Mouse (Mus musculus): ENCODE results near the gene Lsm5. TPM values are rescaled to one million over a fixed set of nuclear protein-coding genes. Genes with fewer than 3 reads are reported as not detected.

Gene Lsm5
- polyA plus RNA-seq (2017; shearing (Covaris generic)) = 117 TPM

GRCm38 (mm10) chr6:56703931-56704900 is at the start of gene Lsm5:
Gene Lsm5, minus strand, starts transcription at chr6:56704710.

DNA sequence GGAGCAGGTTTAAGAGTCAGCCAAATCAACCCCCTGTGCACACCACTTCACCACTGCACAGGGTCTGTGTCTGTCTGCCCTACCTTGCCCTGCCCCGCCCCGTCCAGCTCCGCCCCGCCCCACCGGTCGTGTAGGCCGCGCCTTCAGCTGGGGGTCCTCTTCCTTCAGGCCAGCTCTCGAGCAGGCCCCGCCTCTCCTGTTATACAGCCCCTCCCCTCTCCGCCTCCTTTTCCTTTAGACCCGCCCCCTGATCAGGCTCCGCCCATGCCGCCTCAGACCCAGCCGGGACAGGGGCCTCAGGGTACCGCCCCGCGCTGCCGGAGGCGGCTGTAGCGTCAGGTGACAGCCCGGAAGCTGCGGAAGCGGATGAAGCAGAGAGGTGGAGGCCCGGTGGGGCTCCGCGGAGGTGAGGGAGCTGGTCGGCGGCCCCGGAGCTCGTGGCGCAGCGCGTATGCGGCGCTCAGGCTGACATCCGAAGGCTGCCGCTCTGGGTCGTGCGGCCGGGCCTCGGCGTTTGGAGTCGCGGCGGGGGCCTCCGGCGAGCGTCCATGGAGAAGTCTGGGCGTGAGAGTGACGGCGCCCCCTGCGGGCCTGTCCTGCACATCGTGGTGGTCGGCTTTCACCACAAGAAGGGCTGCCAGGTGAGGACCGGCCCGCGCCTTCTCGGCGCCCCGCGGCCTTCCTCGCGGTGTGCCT is 10.2 kb upstream of the Lsm5 start, which contains the start of gene Avl9:
Gene Avl9, plus strand, starts transcription at position 326 of the 696 bp plus-strand sequence.

Other genes starting within 250 kb of the Lsm5 start
- gene Pde1c, start 135.6 kb downstream of the Lsm5 start, polyA plus RNA-seq (2017; shearing (Covaris generic)) = 0.66 TPM
- 99.6 TPM for gene Avl9, start 10.2 kb upstream of the Lsm5 start, polyA plus RNA-seq (2017; shearing (Covaris generic))
- gene Kbtbd2, start 93.1 kb upstream of the Lsm5 start, polyA plus RNA-seq (2017; shearing (Covaris generic)) = 117 TPM
- not detected for gene Fkbp9, start 127.3 kb upstream of the Lsm5 start, polyA plus RNA-seq (2017; shearing (Covaris generic))
- 61.1 TPM for gene Nt5c3, start 219.2 kb upstream of the Lsm5 start, polyA plus RNA-seq (2017; shearing (Covaris generic))
- gene Vmn1r4, start 219.3 kb upstream of the Lsm5 start, polyA plus RNA-seq (2017; shearing (Covaris generic)) = 0.24 TPM

All from effector memory CD4-positive, alpha-beta T cell, adult 5 months (primary cell).